Mouse (Mus musculus): ENCODE data around the gene Ehd1. TPM values are rescaled to one million over a fixed set of nuclear protein-coding genes. Genes with fewer than 3 reads are reported as not detected.
A peak's percentile ranks its signal among the peaks of the same experiment; 100 is the strongest.

Ehd1 gene
- total and polyA plus RNA-seq, 3 experiments = 65.9 to 105 TPM; not detected in 1

- TF ChIP-seq MEF2A (IDR thresholded peaks at IDR 0.05; ENCODE audit: extremely low read depth, insufficient replicate concordance, low read depth, low read length, poor library complexity, severe bottlenecking) (no peak), MXI1 (IDR thresholded peaks at IDR 0.05; ENCODE audit: low read depth, low read length) (peak; percentile 71), ZC3H11A (IDR thresholded peaks at IDR 0.05; ENCODE audit: low read depth, low read length) (no peak)
Observed at GRCm38 (mm10) chr19:6334673-6335457, 58.3 kb downstream of the Ehd1 start, which contains the start of gene Men1 (continued).

GRCm38 (mm10) chr19:6335458-6335827, 58.9 kb downstream of the Ehd1 start:
- H3K27me3 ChIP-seq (ENCODE audit: control insufficient read depth in 1 of 2, insufficient read depth in 2 of 2, low read length in 2 of 2) = no peaks in the 10 kb centered on the region

GRCm38 (mm10) chr19:6336920-6337319, 60.4 kb downstream of the Ehd1 start:
- Histone ChIP-seq H3K79me2 (ENCODE audit: control insufficient read depth, insufficient read depth, low read length, poor library complexity) (peaks cover 14% of the 10 kb centered on the region), H3K27me3 (ENCODE audit: control insufficient read depth in 1 of 2, insufficient read depth in 2 of 2, low read length in 2 of 2) (no peaks in the 10 kb centered on the region), H3K27ac (ENCODE audit: control insufficient read depth, low read depth, low read length) (no peak overlapping the region), H3K4me1 (ENCODE audit: control insufficient read depth in 1 of 2, insufficient read depth in 2 of 2, low read length in 2 of 2) (peaks cover 3 to 25% of the 10 kb centered on the region in 2 experiments), H3K36me3 (ENCODE audit: control insufficient read depth in 1 of 2, insufficient read depth in 2 of 2, low read length in 2 of 2) (peaks cover 0 to 13% of the 10 kb centered on the region in 2 experiments; a peak in 2 of 4 replicates), H3K9me3 (replicated peaks; ENCODE audit: insufficient read depth, low read length) (no peaks in the 10 kb centered on the region), H3K9ac (ENCODE audit: control insufficient read depth, low read depth, low read length, poor library complexity, severe bottlenecking) (no peak overlapping the region), H3K4me3 (ENCODE audit: control insufficient read depth in 1 of 2, insufficient read depth in 1 of 2, low read depth in 2 of 2, low read length in 2 of 2) (no peak overlapping the region)
- TF ChIP-seq ZNF384 (IDR thresholded peaks at IDR 0.05; ENCODE audit: low read depth, low read length) (no peak), CTCF (IDR thresholded peaks at IDR 0.05 in 2 of 3, conservative IDR thresholded peaks at IDR 0.05 in 1 of 3; ENCODE audit: control insufficient read depth in 1 of 3, insufficient read depth in 1 of 3, low read depth in 2 of 3, low read length in 3 of 3, poor library complexity in 1 of 3, severe bottlenecking in 1 of 3) (no peak), ZKSCAN1 (IDR thresholded peaks at IDR 0.05; ENCODE audit: low read depth, low read length) (no peak), TAL1 (IDR thresholded peaks at IDR 0.05; ENCODE audit: low read length) (no peak), EP300 (IDR thresholded peaks at IDR 0.05; ENCODE audit: low read depth in 1 of 2, low read length in 2 of 2) (no peak), MEF2A (IDR thresholded peaks at IDR 0.05; ENCODE audit: extremely low read depth, insufficient replicate concordance, low read depth, low read length, poor library complexity, severe bottlenecking) (no peak), MAX (IDR thresholded peaks at IDR 0.05; ENCODE audit: low read length) (no peak), POLR2AphosphoS5 (IDR thresholded peaks at IDR 0.05; ENCODE audit: borderline replicate concordance, low read depth, low read length) (no peak), MAFK (IDR thresholded peaks at IDR 0.05; ENCODE audit: borderline replicate concordance, low read depth, low read length) (no peak), POLR2A (IDR thresholded peaks at IDR 0.05; ENCODE audit: control insufficient read depth in 1 of 2, insufficient read depth in 1 of 2, low read depth in 1 of 2, low read length in 2 of 2, poor library complexity in 1 of 2) (no peak), MYC (IDR thresholded peaks at IDR 0.05; ENCODE audit: low read depth, low read length) (no peak), BHLHE40 (IDR thresholded peaks at IDR 0.05; ENCODE audit: borderline replicate concordance, low read depth, low read length) (no peak), JUND (IDR thresholded peaks at IDR 0.05; ENCODE audit: low read depth, low read length) (no peak), ELF1 (IDR thresholded peaks at IDR 0.05; ENCODE audit: low read depth, low read length) (no peak), SIN3A (IDR thresholded peaks at IDR 0.05; ENCODE audit: low read length) (no peak)
- DNase-seq (ENCODE audit: low read depth, low spot score) = no peak

More at GRCm38 (mm10) chr19:6335458-6335827, 58.9 kb downstream of the Ehd1 start:
- peak; percentile 51 for DNase-seq (ENCODE audit: low read depth, low spot score)
- TF ChIP-seq RCOR1 (IDR thresholded peaks at IDR 0.05; ENCODE audit: low read depth, low read length) (no peak), POLR2AphosphoS2 (IDR thresholded peaks at IDR 0.05; ENCODE audit: low read length) (no peak), JUND (IDR thresholded peaks at IDR 0.05; ENCODE audit: low read depth, low read length) (no peak), GABPA (IDR thresholded peaks at IDR 0.05; ENCODE audit: low read depth, low read length) (no peak), MAX (IDR thresholded peaks at IDR 0.05; ENCODE audit: low read length) (no peak), TBP (IDR thresholded peaks at IDR 0.05; ENCODE audit: low read depth, low read length) (no peak)
- Histone ChIP-seq H3K27ac (ENCODE audit: control insufficient read depth, low read depth, low read length) (no peak overlapping the region), H3K4me3 (ENCODE audit: control insufficient read depth in 1 of 2, insufficient read depth in 1 of 2, low read depth in 2 of 2, low read length in 2 of 2) (peak overlapping the region; percentile 57 to 72), H3K79me2 (ENCODE audit: control insufficient read depth, insufficient read depth, low read length, poor library complexity) (peaks cover 14% of the 10 kb centered on the region), H3K36me3 (ENCODE audit: control insufficient read depth in 1 of 2, insufficient read depth in 2 of 2, low read length in 2 of 2) (peaks cover 0 to 13% of the 10 kb centered on the region in 2 experiments; a peak in 2 of 4 replicates), H3K9ac (ENCODE audit: control insufficient read depth, low read depth, low read length, poor library complexity, severe bottlenecking) (peak overlapping the region; percentile 81), H3K9me3 (replicated peaks; ENCODE audit: insufficient read depth, low read length) (no peaks in the 10 kb centered on the region), H3K4me1 (ENCODE audit: control insufficient read depth in 1 of 2, insufficient read depth in 2 of 2, low read length in 2 of 2) (peaks cover 3 to 18% of the 10 kb centered on the region in 2 experiments)
